Mouse (Mus musculus) common myeloid progenitor, adult 5-6 weeks (primary cell): Measurements from ENCODE around the gene S100a9. TPM values are rescaled to one million over a fixed set of nuclear protein-coding genes. Genes with fewer than 3 reads are reported as not detected.

Source experiments
- ATAC-seq: replicated peaks from 2 replicates; pipeline ENCODE4 v1.8.0; 2016; ENCODE audit warnings: low read depth, mild to moderate bottlenecking, moderate TSS enrichment, inconsistent platforms; ENCODE audit not compliant: poor library complexity, severe bottlenecking
- total RNA-seq: library from RNA; stranded (forward); fragments of 200-1000, 187-1606 nt; gene quantifications from 2 replicates; pipeline ENCODE4 v1.2.3, GENCODE M21; 2017

S100a9 gene
- total RNA-seq: 306 and 341 TPM in 2 replicates

DNA sequence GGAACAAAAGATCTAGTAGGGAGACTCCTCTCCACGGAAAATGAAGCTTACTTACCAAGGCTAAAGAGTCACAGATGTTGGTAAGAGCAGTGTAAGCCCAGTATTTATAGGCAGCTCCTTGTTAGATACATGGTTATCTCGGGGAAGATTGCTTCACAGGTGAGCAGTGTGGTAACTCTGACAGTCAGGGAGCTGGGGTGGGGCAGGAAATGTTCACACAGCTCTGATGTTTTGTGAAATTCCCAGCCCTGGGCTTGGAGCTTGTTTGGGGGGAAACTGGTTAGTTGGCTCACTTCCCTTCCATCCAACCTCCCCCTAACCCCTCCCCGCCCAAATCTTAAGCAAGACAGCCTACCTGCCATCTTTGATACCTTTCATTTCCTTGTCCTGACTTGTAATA, at the start of gene S100a9:
Gene S100a9 (minus strand): TSS at position 109 of the 400 bp plus-strand sequence.
- ATAC-seq: no peak

DNA sequence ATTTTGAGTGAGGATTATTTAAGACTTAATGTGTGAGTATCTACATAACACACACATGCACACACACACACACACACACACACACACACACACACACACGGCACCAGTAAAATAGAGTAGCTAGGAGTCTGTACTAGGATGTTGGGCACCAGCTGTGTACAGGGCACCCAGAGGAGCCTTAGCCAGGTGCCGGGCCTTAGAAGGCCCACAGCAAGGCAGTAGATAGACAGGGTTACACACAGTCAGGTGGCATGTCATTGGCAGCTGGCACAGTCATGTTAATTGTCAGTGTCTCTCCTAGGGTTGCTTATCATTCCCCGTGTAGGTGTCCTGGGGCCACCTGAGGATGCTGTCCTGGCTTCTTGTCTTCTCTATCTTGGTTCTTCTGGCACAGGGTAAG, 31.1 kb upstream of the S100a9 start, which contains the start of gene Pglyrp4:
Gene Pglyrp4 (plus strand): TSS at position 301 of the 400 bp plus-strand sequence.
- no peak for ATAC-seq

DNA sequence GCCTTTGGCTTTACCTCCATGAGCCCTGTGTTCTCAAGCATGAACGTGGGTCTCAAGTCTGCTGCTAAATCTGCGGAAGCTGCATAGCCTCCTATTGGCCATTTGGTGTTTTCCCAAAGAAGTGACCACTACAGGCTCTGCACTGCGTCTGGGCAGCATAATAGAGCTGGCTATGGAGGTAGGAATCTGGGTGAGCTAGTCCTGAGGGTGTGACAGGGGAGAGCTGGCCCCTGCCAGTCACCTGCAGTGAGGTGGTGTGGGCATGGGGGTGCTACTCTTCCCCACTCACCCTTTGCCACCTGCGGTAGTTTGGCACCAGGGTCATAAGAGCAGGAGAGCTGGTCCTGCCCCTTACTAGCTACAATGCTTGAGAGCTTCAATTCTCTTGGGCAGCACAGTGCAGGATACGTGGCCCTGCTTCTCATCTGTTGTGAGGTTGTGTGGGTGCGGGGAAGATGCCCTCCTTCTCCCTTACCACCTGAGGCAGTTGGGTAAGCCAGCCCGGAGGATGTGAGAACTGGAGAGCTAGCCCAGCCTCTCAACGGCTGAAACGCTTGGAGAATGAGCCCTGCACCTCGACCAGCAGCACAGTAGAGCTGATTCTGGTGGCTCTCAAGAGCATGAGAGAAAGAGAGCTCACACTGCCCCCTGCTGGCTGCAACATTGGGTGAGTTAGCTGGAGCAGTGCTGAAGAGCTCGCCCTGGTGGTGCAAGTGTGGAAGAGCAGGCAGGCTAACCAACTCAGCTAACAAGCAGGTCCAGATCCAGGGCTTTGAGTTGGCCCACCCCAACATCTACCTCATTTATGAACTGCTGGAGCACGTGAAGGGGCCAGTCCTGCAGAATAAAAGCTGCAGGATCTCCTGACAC, 14.3 kb upstream of the S100a9 start:
- peak; percentile 99 for ATAC-seq

DNA sequence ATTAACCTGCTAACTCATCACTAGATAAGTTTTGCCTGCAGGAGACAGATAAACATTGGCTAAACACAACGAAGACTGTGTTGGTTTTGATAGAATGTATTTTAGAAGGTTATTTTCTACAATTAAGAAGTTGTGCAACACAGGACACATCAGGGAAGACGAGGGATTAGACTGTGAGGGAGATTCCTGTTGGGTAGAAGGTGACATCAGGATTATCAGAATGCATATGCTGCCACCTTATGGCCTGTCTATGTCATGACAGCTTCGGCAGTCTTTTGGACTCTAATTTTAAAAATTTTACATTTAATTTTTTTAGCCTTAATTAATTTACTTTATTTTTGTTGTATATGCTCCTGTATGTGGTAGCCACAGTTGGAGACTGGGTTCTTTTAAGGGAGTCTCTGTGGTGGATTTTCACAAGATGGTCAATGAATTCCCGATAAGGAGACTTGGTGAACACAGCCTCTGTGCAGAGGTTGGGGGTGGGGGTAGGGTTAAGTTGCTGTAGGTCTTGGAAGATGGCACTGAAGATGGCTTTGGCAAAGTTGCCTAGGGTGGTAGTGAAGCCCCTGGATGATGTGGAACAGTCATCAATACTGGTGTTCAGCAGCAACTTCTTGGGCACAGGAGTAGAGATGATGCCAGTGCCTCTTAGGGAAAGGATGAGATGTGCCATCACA, 13.1 kb upstream of the S100a9 start:
- peak; percentile 85 for ATAC-seq

DNA sequence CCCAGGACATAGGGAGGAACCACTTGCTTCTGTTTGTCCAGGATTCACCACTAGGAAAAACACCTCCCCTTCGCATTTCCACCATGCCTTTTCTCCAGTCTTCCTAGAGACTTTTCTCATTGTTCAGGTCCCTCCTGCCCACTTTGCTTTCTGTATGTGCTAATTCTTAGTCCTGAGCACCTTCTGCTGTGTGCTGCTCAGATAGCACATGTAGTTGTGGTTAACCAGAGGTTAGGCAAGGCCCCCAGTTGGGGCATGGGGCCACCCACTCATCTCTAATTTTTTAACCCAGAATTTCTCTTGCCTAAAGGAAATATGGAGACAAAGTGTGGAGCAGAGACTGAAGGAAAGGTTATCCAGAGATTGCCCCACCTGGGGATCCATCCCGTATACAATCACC, 6.7 kb upstream of the S100a9 start:
- ATAC-seq: no peak

DNA sequence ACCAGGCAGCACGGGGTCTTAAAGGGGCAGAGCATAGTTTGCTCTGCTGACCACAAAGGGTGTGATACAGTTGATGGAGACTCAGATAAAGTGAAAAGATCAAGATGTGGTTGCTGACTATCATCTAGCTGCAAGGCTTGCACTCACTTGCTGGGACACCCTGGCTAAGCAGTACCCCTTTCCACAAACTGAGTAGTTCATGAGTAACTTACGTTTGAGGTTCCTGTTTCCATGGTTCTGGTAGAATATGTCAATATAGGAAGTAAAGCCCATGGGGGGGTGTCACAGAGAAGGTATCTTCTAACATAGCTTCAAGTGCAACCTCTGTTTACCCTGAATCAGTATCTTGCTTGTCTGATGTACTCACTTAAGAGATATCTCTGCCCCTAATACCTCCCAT, 2.0 kb downstream of the S100a9 start:
- peak; percentile 58 for ATAC-seq

DNA sequence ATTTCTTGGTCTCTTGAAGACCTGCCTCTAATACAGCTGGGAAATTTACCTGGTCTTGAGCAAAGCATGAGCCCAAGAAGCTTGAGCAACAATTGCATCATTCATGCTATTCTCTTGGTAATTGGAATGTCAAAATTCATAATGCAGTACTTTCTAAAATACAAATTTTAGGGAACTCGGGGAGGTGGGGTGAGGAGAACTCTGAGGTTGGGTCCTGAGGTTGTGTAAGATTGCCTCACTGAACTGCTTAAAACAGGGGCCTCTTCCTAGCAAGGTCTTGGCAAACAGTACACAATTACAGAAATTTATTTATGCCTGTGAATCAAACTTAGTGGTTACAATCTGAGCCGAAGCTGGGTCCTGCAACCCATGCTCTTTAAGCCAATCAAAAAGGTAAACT, 8.7 kb downstream of the S100a9 start:
- peak; percentile 32; the same call in 1 of the 2 replicates for ATAC-seq

DNA sequence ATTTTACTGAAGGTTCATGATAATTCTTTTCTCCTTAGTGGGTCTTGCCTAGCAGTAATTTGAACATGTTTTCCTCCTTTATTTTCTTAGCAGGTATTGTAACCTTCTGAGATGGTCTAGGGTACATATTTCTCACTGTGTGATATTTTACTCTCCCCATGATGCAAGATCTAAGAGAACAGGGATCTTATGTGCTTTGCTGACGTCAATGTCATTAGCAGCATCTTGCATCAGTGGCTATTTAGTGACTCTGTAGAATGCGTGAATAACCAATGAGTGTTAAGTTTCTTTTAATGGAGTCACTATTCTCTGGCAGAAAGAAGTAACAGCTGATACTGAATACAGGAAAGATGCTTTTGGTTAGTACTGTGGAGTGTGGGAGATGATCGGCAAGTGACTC, 11.6 kb downstream of the S100a9 start:
- ATAC-seq: no peak

DNA sequence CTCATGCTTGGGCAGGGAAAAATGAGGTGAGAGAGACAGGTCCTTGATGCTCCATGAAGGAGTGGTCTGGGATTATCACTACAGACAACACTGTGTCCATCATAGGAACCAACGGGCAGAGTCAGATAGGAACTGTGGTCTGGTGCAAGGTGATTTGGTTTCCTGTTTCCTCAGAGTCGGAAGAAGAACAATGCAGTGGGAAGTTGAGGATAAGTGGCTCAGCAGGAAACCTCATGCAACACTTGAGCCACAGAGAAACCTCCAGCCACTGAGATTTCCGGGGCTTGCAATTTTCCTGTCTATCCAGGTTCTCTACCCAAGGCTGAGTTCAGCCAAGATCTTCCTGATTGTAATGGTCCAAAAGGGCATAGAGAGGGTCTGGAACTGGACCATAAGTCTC, 16.9 kb downstream of the S100a9 start:
- ATAC-seq: peak; percentile 45

DNA sequence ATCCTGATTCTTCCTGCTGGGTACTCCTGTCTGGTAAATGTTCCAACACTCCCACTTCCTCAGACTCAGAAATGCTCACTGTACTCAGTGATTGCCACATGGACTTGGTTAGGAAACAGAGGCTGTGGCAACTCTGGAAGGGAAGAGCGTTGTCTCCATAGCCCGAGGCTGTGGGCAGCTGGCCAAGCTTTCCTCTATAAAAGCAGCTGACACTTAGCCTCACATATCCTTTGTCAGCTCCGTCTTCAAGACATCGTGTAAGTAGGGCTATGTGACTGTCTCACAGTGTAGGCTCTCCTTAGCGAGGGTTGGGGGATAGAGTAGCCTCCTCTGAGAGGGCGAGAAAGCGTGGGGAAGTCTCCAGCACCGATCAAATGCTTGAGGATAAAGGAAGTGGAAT, 26.7 kb downstream of the S100a9 start, which contains the start of gene S100a8:
Gene S100a8 (plus strand): TSS at position 133 of the 400 bp plus-strand sequence.
- ATAC-seq: peak; percentile 57; the same call in 1 of the 2 replicates

DNA sequence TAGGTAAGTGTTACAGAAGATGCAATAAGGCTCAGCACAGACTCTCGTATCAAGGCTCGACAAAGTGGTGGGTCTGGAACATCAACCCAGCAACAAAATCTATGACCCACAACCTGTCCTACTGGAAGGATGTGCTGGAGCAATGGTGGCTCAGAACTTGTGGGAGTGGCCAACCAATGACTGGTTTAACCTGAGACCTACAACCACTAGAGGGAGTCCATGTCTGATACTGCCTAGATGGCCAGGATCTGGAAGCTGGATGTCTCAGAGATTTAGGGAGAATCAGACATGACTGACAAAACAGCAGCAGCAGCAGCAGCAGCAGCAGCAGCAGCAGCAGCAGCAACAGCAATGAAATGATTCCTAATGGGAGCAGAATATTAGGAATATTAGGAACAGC, 31.3 kb downstream of the S100a9 start:
- ATAC-seq: peak; percentile 65; the same call in 1 of the 2 replicates

DNA sequence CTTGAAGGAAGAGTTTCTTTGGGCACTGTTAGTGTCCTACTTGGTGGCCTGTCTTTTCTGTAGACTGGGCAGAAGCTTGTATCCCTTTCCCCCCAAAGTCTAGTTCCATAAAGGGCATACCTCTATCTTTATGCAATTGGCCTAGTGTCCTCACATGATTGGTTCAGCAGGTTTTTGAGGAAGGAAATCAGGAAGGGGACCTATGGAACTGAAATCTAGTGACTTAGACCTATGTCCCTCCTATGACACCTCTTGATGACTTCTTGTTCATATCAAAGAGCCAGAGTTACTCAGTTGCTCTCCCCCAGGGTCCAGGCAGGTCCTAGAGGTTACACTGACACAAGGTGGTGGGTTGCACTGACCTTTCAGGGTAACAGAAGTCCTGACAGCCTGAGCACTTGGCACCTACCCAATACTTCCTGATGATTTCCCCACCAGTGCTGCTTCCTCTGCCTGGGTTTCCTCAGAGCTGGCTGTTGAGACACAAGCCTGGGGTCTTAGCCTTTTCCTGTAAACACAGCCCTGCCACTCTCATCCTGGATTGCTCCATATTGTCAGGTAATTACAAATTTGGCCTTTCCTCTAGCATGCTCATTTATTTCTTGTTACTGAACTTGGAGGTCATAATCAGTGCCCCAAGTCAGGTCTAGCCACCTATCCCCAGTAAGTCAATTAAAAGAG, 36.0 kb downstream of the S100a9 start:
- ATAC-seq: no peak

DNA sequence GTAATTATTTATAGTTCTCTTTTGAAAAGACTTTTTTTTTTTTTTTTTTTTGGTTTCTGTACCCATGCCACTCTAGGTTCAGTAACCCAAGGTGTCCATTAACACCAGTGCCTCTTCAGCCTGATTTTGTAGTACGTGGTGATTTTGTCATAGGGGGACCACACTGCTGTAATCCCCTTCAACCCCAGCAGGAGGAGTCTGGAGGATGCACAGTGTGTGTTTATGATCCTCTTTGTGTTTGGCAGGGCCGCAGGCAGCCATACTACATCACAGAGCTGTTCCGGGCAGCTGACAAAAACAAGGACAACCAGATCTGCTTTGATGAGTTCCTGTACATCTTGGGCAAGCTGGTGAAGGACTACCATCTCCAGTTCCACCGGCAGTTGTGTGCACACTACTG, 38.1 kb downstream of the S100a9 start:
- peak; percentile 62; the same call in 1 of the 2 replicates for ATAC-seq

DNA sequence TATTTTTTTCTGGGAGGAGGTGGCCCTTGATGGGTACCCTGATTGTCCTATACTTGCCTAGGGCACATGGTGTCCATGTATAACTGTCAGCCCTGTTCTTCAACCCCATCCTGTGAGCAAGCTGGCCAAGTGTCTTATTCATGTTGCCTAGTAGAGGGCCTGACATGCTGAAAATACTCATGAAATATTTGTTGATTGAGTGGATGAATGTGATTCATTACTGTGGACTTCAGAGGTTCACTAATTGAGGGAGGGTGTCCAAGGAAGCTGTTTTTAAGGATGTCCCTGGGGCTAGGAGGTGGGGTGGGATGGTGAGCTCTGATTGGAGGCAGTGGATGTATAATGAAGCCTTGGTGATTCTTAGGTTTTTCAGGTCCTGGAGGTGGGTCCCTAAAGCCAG, 41.8 kb downstream of the S100a9 start, which contains the start of gene S100a7a:
Gene S100a7a (plus strand): TSS at position 301 of the 400 bp plus-strand sequence.
- ATAC-seq: no peak

DNA sequence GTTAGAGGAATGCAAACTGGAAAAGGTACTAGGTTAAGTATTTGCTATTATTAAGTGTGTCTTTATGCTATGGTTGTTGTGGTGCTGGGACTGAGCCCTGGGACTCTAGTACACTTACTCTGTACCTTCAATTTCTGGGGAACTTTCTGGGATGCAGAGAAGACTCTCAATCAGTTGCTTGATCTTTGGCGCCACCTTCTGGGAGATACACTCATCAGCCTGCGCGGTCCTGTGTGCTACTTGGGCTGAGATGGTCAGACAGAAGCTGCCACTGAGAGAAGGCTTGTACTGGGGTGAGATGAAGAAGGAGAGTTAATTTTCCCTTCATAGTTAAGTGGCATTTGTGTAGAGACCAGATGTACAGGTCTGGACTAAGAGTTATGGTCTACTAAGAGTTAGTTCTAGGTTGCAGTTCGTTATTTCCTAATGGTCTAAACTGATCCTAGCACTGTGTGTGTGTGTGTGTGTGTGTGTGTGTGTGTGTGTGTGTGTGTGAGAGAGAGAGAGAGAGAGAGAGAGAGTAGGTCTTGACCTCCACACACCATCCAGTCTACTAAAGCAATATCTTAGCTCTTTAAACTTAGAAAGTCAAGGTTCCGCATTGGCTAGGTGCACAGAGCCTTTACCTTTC, 42.5 kb downstream of the S100a9 start:
- peak; percentile 77 for ATAC-seq

DNA sequence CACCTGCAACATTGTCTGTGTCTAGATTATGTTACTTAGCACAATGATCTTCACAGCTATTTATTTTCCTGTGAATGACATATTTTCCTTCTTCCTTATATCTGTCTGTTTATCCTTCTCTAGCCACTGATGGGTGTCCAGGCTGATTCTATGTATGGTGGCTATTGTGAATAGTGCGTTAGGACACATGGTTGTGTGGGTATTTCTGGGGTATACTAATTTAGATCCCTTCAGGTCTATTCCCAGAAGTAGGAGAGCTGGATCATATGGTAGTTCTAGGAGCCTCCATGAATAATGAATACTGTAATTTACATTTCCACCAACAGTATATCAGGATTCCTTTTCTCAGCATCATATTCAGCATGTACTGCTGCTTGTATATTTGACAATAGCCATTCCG, 45.7 kb downstream of the S100a9 start:
- no peak for ATAC-seq

DNA sequence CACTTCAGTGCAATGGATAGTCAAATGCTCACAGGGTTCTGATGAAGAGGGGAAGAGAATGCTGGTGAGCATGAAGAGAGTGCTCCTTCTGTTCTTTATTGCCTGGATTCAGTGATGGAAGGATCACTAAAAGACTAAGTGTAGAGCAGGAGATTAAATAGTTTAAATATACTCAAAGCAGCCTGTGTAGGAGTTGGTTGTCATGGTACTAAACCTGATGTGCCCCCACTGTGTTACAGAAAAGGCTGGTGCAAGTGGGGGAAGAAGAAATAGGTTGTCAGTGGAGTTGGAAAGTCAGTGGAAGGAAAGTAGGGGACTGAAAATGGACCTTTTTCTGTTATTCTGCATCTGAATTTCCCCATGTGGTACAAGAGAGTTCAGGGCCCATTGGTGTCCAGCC, 46.5 kb downstream of the S100a9 start:
- no peak for ATAC-seq

DNA sequence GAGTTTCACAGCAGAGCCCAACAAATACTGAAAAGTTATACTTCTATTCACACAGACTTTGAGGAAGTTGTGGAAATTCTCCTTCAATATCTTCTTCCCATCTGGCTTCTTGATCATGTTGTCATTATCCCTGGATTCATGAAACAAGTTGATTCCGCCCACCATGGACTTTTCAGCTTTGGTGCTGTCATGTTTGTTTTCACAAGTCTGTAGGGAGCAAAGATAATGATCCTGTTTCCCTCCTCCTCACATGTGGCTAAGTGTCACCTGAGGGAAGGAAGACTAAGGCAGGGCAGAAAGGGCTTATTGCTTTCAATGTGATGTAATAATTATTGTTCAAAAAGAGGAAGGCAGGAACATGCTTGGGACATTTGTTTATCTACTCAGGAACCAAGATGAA, 48.2 kb downstream of the S100a9 start:
- ATAC-seq: no peak

DNA sequence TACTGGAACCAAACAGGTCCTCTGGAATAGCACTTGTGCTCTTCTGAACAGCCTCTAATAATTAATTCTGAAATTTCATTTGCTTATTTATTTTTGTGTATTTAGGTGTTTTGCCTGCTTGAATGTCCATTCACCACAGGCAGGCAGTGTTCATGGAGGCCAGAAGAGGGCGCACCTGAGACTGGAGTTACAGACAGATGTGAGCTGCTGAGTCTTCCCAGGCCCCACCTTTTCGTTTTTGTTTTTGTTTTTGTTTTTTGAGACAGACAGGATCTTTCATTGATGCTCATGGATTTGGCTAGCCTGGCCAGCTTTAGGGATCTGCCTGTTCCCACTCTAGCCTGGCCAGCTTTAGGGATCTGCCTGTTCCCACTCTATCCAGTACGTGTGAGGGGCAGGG, 51.3 kb downstream of the S100a9 start:
- peak; percentile 61; the same call in 1 of the 2 replicates for ATAC-seq
